ENCODE assay signal across 12 mouse cellular contexts in genomic region chr7:100722268-100722667, GRCm38 (mm10). TPM values are rescaled to one million over a fixed set of nuclear protein-coding genes. Genes with fewer than 3 reads are reported as not detected.
DNase-seq lines count a peak whose midpoint lies in the region; ATAC-seq lines count a peak whose summit lies in the region.
"Had no signal": no experiment of that assay in that cellular context is flagged by ENCODE, and none has a peak within 500 bp of the region (broad histone marks: within the 10 kb centered on the region; RNA-seq: fewer than 3 reads in every experiment).

No protein-coding gene starts in this region.

- H3K9ac ChIP-seq in hindbrain, embryonic 15.5 days: no peak overlapping the region
- H3K9ac ChIP-seq in neural tube, embryonic 14.5 days (replicated peaks; ENCODE audit: low read depth, low read length): 0 out of 2 replicates have a peak overlapping the region, but pooled peaks have one; percentile 21
- H3K9ac ChIP-seq: stomach, embryonic 15.5 days had no signal

- H3K9me3 ChIP-seq in hindbrain, embryonic 15.5 days: no peaks in the 10 kb centered on the region
- H3K9me3 ChIP-seq in neural tube, embryonic 14.5 days (ENCODE audit: control insufficient read depth, low read length): no peaks in the 10 kb centered on the region
- H3K9me3 ChIP-seq: G1E; stomach, embryonic 15.5 days had no signal

- intact Hi-C loops in left cerebral cortex, postnatal 4 days (cut with DNase I): no loop called here
- intact Hi-C loops in left cerebral cortex, postnatal 10 days (cut with DNase I): no loop called here

- WGBS in hindbrain, embryonic 15.5 days: 52% methylated on average over 6 of the region's 6 CpGs
- 62% methylated on average over 6 of the region's 6 CpGs for WGBS in neural tube, embryonic 14.5 days

- H3K4me1 ChIP-seq in hindbrain, embryonic 15.5 days (replicated peaks): peaks cover 34% of the 10 kb centered on the region
- peaks cover 29% of the 10 kb centered on the region for H3K4me1 ChIP-seq in neural tube, embryonic 14.5 days (ENCODE audit: control insufficient read depth, insufficient read depth, low read length)
- H3K4me1 ChIP-seq: stomach, embryonic 15.5 days had no signal

- no peaks in the 10 kb centered on the region for H3K27me3 ChIP-seq in hindbrain, embryonic 15.5 days
- no peaks in the 10 kb centered on the region for H3K27me3 ChIP-seq in neural tube, embryonic 14.5 days (ENCODE audit: control insufficient read depth, insufficient read depth, low read length)
- H3K27me3 ChIP-seq: stomach, embryonic 15.5 days had no signal

- 0 out of 2 replicates have a peak, but pooled peaks have one; percentile 65 for ATAC-seq in hindbrain, embryonic 15.5 days (ENCODE audit: low FRiP score, low read depth)
- ATAC-seq in neural tube, embryonic 14.5 days (ENCODE audit: low read depth): peak; percentile 42; the same call in 1 of the 2 replicates

- no peak overlapping the region for H3K4me2 ChIP-seq in hindbrain, embryonic 15.5 days
- H3K4me2 ChIP-seq in neural tube, embryonic 14.5 days (ENCODE audit: low read depth, low read length): no peak overlapping the region
- H3K4me2 ChIP-seq: stomach, embryonic 15.5 days had no signal

- H3K4me3 ChIP-seq in hindbrain, embryonic 15.5 days: no peak overlapping the region
- H3K4me3 ChIP-seq in neural tube, embryonic 14.5 days (ENCODE audit: low read depth, low read length): no peak overlapping the region
- H3K4me3 ChIP-seq: layer of hippocampus, adult 2 months; stomach, embryonic 15.5 days had no signal

- H3K36me3 ChIP-seq in hindbrain, embryonic 15.5 days: no peaks in the 10 kb centered on the region
- H3K36me3 ChIP-seq in neural tube, embryonic 14.5 days (ENCODE audit: control insufficient read depth, insufficient read depth, low read length): no peaks in the 10 kb centered on the region
- H3K36me3 ChIP-seq: stomach, embryonic 15.5 days had no signal

- H3K27ac ChIP-seq in hindbrain, embryonic 15.5 days (replicated peaks): peak overlapping the region; percentile 70; the same call in 1 of the 2 replicates
- H3K27ac ChIP-seq in neural tube, embryonic 14.5 days (ENCODE audit: low read depth, low read length): peak overlapping the region; percentile 34; the same call in 1 of the 2 replicates
- H3K27ac ChIP-seq: layer of hippocampus, adult 2 months; stomach, embryonic 15.5 days had no signal

- DNase-seq in cerebellum, adult 11-12 months: peak; percentile 43
- DNase-seq in cerebellum, postnatal 36 days: no peak
- peak; percentile 74 for DNase-seq in left cerebral cortex, postnatal 4 days
- DNase-seq in left cerebral cortex, postnatal 10 days (ENCODE audit: extremely low spot score in 1 of 2, low spot score in 2 of 2): no peak
- DNase-seq in thymus, postnatal 36 days: no peak
- no peak for DNase-seq in liver
- DNase-seq: kidney, adult 2 months had no signal

RNA-seq across cellular contexts. Expression of gene Fam168a, which starts 15.8 kb away (rescaled TPM):
- 100 to 1,000 TPM; 240 to 242 TPM for total RNA-seq in left cerebral cortex, postnatal 4 days (2021)
- total RNA-seq in left cerebral cortex, postnatal 10 days (2021): 100 to 1,000 TPM; 267 to 276 TPM
- 112 and 117 TPM in 2 replicates for polyA plus RNA-seq in hindbrain, embryonic 15.5 days (2015; fragmentation: Nextera tagmentation; extraction: Ambion mirVana)
- polyA plus RNA-seq in neural tube, embryonic 14.5 days (2014; fragmentation: Nextera tagmentation; extraction: Ambion mirVana): 124 and 187 TPM in 2 replicates

Comparison
In these comparisons a context has a peak if more than half of its experiments do, and no peak if none do; other contexts are left out.
1. DNase-seq: peak in cerebellum, adult 11-12 months (single experiment) and left cerebral cortex, postnatal 4 days (single experiment); none in cerebellum, postnatal 36 days (0 of 2), left cerebral cortex, postnatal 10 days (0 of 2), thymus, postnatal 36 days (0 of 2) and liver (single experiment).